Mouse (Mus musculus) ES-Bruce4 (cell line): ENCODE measurements around the gene Rasgef1c.

Experiments
- CTCF ChIP-seq: IDR thresholded peaks from one replicate; pipeline ENCODE4 v1.8.1; 2011; ENCODE audit warnings: low read depth, low read length
- EP300 ChIP-seq: IDR thresholded peaks from 2 replicates; pipeline ENCODE4 v1.6.1; 2011; ENCODE audit warnings: low read depth, low read length; ENCODE audit not compliant: insufficient read depth
- POLR2A ChIP-seq: IDR thresholded peaks from one replicate; pipeline ENCODE4 v1.8.1; 2011; ENCODE audit warnings: low read length; ENCODE audit not compliant: insufficient read depth

GRCm38 (mm10) chr11:50002853-50003252, 101.2 kb downstream of the Rasgef1c start:
- TF ChIP-seq POLR2A, result no peak
- no peak for TF ChIP-seq CTCF
- no peak for TF ChIP-seq EP300
